Mouse (Mus musculus): ENCODE data around the gene Zfp428. TPM values are rescaled to one million over a fixed set of nuclear protein-coding genes. Genes with fewer than 3 reads are reported as not detected.
A peak's percentile ranks its signal among the peaks of the same experiment; 100 is the strongest.
"Not testable (repeated sequence)": the region's sequence is repeated elsewhere in the genome, so short reads cannot be mapped to it uniquely, and the experiment has no call there.

Gene Zfp428
- total RNA-seq, 2 experiments from 2014 or later: 38.1 to 43.3 TPM

DNA sequence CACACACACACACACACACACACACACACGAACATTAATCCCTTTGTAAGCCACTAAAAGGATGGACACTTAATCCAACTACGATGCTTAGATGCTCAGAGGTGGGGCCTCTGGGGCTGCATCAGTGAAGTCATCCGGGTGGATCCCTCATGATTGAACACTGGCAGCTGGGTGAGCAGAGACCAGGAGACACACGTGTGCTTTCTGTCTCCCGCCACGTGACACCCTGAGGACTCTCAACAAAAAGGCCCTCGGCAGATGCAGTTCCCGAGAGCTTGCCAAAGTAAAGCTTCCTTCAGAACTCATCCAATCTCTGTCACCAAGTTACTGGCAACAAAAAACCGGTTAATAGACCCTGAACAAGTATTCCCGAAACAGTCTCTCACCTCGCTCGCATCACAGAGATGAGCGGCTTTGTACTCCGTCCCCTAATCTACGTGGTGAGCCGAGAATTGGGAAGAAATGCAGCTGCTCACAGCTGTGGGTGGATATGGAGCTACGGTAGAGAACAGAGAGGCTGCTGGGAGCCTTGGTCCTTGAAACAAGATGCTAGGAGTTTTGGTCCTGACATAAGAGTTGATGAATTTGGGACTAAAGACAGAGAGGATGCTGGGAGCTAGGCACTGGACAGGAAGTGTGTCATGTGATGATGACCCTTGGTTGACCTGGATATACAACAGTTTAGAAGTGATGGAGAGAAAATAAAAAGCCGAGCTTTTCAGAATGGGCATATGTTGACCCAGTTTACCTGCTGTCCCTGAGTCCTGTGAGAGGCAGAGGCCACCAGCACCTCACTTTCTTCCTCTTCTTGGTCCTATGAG lies 26.5 kb upstream of the Zfp428 start:
- no peak for DNase-seq (ENCODE audit: low spot score in 2 of 2)

- DNase-seq (ENCODE audit: low spot score in 2 of 2): no peak
Measured at GRCm38 (mm10) chr7:24480986-24481473, 25.8 kb upstream of the Zfp428 start.

DNA sequence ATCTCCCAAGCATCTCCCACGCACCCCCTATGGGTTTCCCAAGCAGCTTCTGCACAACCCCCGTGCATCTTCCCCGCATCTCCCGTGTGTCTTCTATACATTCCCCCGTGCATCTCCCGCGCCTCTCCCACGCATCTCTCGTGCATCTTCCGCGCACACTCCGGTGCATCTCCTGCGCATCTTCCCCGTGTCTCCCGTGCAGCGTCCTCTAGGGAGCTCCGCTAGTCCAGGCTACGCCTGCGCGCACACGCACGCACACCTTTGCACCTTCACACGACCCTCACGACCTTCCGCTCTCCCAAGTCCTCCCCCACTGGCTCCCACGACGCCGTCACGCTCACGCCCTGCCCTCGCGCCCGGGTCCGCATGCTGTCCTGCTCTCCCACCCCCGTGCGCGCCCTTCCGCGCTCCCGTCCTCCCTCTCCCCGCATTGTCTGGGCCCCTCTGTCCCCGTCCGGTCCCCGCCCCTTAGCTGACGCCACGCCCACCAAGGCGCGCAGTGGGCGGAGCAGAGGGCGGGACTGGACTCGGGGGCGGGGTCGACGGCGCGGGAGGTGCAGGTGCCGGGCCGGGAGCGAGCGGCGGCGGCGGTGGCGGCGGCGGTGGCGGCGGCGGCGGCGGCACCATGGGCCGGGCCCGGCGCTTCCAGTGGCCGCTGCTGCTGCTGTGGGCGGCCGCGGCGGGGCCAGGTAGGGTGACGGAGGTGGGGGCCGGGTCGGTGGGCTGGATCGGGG lies 25.2 kb upstream of the Zfp428 start, which contains the start of gene Cadm4:
Cadm4 (plus strand) TSS at position 550 of the 734 bp plus-strand sequence.
- DNase-seq (ENCODE audit: low spot score in 2 of 2): peak; percentile 85 to 90

DNA sequence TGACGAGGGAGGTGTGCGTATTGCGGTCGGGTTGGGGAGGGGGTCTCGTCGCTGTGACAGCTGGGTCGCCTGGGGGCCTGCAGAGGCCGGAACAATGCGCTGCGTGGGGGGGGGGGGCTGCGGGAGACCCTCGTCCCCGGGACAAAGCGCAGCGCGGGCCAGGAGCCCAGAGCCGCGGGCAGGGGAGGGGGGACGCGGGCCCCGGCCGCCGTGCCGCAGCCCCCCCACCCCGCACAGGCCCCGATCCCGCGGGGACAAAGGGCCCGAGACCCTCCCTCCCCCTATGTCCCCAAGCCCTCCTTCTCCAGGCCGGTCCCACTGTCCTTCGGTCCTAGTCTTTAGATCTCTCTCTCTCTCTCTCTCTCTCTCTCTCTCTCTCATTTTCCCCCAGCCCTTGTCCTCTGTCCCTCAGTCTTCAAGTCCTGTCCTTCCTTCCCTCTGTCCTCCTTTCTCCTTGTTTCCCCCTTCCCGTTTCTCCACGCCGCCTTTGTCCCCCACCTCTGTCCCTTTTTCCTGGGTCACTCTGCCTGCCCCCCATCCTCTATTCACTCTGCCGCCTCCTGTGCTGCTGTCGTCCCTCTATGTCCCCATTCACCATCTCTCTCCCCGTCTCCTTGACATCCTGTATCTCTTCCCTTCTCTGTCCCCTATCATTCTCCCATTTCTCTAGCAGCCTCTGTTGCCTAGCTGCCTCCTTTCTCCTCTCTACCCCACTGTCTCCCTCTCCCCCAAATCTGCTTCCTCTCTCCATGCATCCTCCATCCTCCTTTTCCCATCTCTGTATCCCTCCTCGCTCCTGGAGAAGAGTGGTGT lies 24.4 kb upstream of the Zfp428 start:
- no peak for DNase-seq (ENCODE audit: low spot score in 2 of 2)

DNA sequence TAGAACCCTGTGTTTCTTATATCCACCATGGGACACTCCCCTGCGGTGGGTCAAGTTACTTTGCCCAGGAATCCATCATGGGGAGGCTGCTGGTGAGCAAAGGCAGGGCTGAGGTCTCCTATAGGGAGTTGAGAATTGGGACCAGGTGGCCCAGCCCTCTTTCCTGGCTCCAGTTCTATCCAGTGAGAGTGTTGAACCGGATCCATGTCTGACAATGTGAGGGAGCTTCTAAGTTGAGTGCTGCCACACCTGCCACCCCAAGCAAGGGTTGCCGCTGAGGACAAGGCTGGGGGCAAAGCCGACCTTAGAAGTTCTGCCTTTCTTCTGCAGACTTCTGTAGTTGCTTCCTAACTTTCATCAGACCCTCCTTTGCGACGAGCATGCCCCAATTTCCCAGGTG lies 23.5 kb upstream of the Zfp428 start:
- not testable (repeated sequence) for DNase-seq (ENCODE audit: low spot score in 2 of 2)

DNA sequence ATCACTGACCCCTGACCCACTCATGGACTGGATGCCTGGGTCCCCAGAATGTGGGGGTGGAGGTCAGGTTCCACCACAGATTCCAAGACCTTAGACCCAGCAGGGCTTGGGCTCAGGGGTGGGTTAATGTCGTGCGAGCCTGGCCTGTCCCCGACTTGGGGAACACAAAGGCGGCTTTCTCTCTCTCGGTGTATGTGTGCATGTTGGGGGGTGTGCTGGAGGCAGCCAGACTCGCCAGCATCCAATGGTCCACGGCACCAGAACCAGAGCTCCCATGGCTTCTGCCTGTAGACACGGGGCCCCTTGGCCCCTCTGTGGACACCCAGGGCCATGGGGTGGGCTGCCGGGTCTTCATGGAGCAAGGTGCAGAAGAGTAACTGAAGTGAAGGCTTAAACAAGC lies 21.3 kb upstream of the Zfp428 start:
- no peak for DNase-seq (ENCODE audit: low spot score in 2 of 2)

DNA sequence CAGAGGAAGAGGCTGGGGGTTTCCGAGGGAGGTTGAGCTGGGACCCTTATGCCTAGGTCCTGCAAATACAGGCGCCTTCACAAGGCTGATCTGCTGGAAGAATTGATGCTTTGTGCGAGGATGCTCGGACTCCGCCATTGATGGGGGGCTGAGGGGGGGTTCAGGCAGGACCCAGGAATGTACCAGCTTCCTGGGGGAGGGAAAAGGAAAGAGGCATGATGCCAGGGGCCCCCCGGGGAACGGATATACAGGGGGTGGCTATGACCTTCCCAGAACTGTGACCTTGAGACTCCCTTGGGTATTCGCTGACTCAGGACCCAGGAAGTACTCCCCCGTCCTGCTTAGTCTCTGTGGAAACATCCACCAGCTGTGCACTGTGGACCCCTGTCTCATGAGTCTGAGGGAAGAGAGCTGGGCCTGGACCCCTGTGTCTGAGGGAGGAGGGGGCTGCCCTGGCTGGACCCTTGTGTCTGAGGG lies 20.1 kb upstream of the Zfp428 start:
- no peak for DNase-seq (ENCODE audit: low spot score in 2 of 2)

- no peak for DNase-seq (ENCODE audit: low spot score in 2 of 2)
Measured at GRCm38 (mm10) chr7:24487403-24487802, 19.4 kb upstream of the Zfp428 start.

DNA sequence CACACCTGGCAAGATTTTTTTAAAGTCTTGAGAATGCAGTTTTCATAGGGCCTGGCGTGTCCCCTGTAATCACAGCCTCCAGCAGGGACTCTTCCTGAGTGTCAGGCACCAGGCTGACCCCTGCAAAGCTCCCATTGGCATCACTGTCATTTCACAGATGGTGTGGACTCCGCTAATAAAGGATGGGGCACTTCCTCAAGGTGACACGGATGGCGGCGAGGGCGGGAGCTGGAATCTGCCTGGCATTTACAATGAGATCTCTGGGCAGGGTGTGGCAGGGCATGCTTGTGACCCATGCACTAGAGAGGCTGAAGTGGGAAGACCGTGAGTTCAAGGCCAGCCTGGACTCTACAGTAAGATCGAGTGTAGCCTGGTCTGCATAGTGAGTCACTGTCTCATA lies 18.5 kb upstream of the Zfp428 start:
- DNase-seq (ENCODE audit: low spot score in 2 of 2): no peak

DNA sequence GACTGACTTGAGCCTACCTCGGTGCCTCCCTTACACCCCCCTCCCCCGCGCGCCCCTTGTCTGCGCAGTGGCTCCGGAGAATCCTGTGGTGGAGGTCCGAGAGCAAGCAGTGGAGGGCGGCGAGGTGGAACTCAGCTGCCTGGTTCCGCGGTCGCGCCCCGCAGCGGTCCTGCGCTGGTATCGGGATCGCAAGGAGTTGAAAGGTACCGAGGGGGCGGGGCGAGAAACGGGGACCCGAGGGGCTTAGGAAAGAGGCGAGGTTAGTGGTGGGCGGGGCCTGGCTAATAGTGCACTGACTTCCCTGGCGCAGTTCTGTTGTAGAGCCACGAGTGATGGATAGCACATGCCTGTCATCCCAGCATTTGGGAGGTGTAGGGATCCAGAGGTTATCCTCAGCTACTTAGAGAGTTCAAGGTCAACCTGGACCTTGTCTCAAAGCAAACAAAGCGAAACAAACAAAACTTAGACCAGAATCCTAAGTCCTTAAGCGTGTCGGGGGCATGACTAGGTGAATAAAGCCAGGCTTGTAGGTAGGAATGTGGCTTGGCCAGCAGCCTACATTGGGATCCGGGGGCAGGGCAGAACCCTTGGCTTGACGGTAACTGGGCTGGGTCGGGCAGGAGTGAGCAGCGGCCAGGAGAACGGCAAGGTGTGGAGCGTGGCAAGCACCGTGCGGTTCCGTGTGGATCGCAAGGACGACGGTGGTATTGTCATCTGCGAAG lies 6.8 kb upstream of the Zfp428 start:
- DNase-seq (ENCODE audit: low spot score in 2 of 2): no peak

DNA sequence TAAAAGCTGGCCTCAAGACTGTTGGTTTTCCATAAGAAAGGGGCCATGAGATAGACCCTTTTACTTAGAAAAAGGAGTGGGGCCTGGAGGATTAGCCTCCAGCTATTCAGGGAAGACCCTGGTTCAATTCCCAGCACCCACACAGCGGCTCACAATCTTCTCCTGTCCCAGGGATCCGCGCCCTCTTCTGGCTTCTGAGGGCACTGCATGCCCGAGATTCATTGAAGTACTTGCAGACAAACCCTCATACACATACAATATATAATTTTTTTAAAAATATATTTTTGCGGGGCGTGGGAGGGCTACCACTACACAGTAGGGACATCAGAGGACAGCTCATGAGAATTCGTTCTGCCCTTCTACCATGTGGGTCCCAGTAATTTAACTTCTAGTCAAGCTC lies 5.9 kb upstream of the Zfp428 start:
- no peak for DNase-seq (ENCODE audit: low spot score in 2 of 2)

GRCm38 (mm10) chr7:24501492-24501891 lies 5.3 kb upstream of the Zfp428 start:
- no peak for DNase-seq (ENCODE audit: low spot score in 2 of 2)

GRCm38 (mm10) chr7:24504004-24504403 lies 2.8 kb upstream of the Zfp428 start:
- DNase-seq (ENCODE audit: low spot score in 2 of 2): no peak

DNA sequence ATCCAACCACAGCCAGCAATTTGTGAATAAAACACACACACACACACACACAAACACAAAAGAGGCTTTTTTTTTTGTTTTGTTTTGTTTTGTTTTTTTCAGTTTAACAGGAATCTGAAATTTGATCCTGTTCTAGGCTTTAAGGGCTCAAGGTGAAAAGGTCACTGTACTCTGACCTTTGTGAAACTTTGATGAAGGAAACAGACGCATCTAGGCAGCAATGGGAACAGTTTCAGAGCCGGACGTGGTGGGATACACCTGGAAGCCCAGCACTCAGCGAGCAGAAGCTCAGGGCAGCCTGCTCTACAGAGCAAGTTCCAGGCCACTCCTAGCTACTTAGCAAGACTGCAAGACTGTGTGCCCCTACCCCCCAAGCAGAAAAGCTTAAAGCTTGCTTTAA lies 1.9 kb upstream of the Zfp428 start:
- DNase-seq (ENCODE audit: low spot score in 2 of 2): no peak

GRCm38 (mm10) chr7:24505447-24506064 lies 1.2 kb upstream of the Zfp428 start:
- no peak for DNase-seq (ENCODE audit: low spot score in 2 of 2)

DNA sequence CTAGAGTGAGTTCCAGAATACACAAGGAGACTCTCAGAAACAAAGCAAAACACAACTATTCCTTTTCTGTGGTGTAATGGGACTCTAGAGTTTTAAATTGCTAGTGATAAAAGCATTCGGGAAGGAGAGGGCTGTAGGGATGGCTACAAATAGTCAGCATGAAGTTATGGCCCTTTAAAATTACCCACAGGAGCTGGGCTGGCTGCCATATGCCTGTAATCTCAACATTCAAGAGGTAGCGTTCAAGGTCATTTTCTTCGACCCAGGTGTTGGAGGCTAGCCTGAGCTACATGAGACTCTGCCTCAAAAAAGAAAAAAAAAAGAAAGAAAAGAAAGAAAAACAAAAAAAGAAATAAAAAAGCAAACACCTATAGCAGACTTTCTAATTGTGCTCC lies 744 bp upstream of the Zfp428 start:
- DNase-seq (ENCODE audit: low spot score in 2 of 2): no peak

DNA sequence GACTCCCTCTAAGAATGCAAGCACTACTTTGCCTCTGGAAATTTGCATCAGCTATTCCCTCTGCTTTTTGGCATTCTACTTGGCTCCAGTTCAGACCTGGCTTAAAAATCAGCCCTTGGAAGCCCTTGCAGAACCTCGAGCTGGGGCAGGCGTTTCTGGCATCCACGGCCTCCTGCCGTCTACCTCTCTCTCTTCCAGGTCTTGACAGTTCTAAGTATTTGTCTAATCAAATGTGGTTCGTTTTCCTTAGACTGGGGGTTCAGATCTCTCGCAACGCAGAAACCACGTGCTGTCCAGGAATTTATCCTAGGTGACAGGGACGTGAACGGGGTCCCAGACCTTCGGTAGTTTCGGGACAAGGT lies 349 bp upstream of the Zfp428 start:
- DNase-seq (ENCODE audit: low spot score in 2 of 2): peak; percentile 73 to 84

- DNase-seq (ENCODE audit: low spot score in 2 of 2): peak in 1 of 2 experiments; percentile 45
Measured at GRCm38 (mm10) chr7:24507726-24508114, 914 bp downstream of the Zfp428 start.

GRCm38 (mm10) chr7:24512355-24512754 lies 5.5 kb downstream of the Zfp428 start, which contains the start of gene AC161166.1:
TSS of gene AC161166.1 (minus strand) at chr7:24512455.
- DNase-seq (ENCODE audit: low spot score in 2 of 2): no peak

DNA sequence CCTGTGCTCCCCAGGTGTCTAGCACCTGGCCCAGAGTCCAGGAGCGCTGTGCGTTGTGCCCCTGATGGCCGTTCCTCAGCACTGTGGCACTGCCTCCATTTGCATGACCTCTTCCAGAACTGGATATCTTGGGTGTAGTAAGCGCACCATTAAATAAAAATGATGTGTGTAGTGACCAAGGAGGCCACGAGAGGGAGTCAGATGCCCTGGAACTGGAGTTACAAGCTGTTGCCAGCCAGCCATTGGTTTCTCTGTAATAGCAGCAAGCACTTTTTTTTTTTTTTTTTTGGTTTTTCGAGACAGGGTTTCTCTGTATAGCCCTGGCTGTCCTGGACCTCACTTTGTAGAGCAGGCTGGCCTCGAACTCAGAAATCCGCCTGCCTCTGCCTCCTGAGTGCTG lies 9.5 kb downstream of the Zfp428 start:
- peak; percentile 46 to 60 for DNase-seq (ENCODE audit: low spot score in 2 of 2)

Data from layer of hippocampus, postnatal 14 days (tissue).